Mouse (Mus musculus): ENCODE measurements around the gene Fam168a. TPM values are rescaled to one million over a fixed set of nuclear protein-coding genes. Genes with fewer than 3 reads are reported as not detected.

Gene Fam168a
- polyA plus RNA-seq, 1 experiment, result 127 TPM

DNA sequence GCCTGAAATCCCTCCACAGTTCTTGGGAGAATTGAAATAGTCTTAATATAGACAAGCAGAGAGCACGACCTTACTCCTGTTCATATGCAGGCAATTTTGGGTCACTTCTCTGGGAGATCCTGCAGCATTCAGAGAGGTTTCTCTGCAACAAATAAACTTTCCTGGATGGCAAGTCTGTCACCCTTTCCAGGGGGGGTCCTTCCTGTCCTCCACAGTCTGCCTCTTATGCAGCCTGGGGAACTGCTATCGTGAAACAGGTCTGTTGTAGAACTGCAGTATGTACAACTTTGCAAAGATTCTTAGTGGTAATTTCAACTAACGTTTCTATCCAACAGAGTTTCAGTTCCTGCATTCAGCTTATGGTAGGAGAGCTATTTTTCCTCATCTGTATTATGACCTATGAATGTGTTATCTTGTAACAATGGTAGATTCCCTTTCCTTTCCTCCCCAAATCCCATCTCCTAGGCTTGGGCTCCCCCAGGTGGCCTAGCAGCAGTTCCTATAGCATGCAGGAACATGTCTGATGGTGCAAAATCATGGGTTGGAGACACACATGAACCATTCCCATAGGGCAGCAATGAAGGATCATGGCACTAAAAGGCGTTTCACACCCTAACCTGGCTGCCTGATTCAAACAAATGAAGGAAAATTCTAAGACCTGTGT is 112.1 kb downstream of the Fam168a start:
- peak; percentile 39 to 44 for DNase-seq
- H3K4me3 ChIP-seq (replicated peaks; ENCODE audit: insufficient read depth, low read depth, low read length), result no peak overlapping the region
- H3K4me1 ChIP-seq (ENCODE audit: control insufficient read depth, insufficient read depth, low read length), result no peaks in the 10 kb centered on the region
- no peak overlapping the region for H3K27ac ChIP-seq (ENCODE audit: insufficient read depth, low read length)
- TF ChIP-seq POLR2A (IDR thresholded peaks at IDR 0.05; ENCODE audit: borderline replicate concordance, insufficient read depth, low read length) (no peak), CTCF (IDR thresholded peaks at IDR 0.05; ENCODE audit: borderline replicate concordance, insufficient read depth, low read depth, low read length) (peak; percentile 67; the same call in 1 of the 2 replicates)
- WGBS, result 91% methylated on average over 4 of the region's 4 CpGs
- no peaks in the 10 kb centered on the region for H3K27me3 ChIP-seq (ENCODE audit: control insufficient read depth, insufficient read depth, low read length)

DNA sequence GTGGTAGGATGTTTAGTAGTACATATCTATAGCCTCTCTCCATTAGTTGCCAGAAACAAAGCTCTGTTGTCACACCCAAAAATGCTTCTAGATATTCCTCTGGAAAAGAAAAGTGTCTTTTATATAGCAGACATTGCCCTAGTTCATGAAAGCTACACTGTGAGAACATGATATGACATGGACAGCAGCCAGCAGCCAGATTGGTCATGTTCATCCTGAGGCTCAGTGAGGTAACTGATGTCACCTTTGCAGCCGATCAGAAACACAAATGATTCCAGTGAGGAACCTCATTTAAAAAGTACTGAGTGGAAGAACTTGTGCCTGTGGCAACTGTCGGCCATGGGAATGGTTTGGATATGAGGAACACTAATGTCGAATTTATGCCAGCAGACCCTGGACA is 118.2 kb downstream of the Fam168a start:
- H3K4me3 ChIP-seq (replicated peaks; ENCODE audit: insufficient read depth, low read depth, low read length), result no peak overlapping the region
- TF ChIP-seq CTCF (IDR thresholded peaks at IDR 0.05; ENCODE audit: borderline replicate concordance, insufficient read depth, low read depth, low read length) (no peak), POLR2A (IDR thresholded peaks at IDR 0.05; ENCODE audit: borderline replicate concordance, insufficient read depth, low read length) (no peak)
- DNase-seq, result peak in 1 of 2 experiments; percentile 54
- H3K4me1 ChIP-seq (ENCODE audit: control insufficient read depth, insufficient read depth, low read length), result peaks cover 3% of the 10 kb centered on the region; the same call in 1 of the 2 replicates
- H3K27me3 ChIP-seq (ENCODE audit: control insufficient read depth, insufficient read depth, low read length), result no peaks in the 10 kb centered on the region
- 65% methylated on average over 3 of the region's 3 CpGs for WGBS
- H3K27ac ChIP-seq (ENCODE audit: insufficient read depth, low read length), result no peak overlapping the region

DNA sequence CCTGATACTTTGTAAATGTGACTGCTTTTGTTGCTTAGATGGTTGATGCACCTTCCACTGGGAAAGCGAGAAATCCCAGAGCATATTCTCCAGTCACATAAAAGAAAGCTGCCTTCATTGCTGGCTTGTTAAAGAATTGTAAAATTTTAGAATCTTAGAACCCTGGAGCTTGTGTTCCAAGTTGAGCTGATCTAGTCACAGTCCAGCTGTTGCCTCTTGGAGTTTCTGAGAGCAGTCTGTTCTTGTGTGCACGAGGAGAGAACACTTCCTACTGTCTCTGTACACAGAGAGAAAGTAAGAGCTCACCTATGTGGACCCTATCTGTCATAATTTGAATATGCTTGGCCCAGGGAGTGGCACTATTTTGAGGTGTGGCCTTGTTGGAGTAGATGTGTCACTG is 122.1 kb downstream of the Fam168a start:
- no peak for TF ChIP-seq POLR2A (IDR thresholded peaks at IDR 0.05; ENCODE audit: borderline replicate concordance, insufficient read depth, low read length)
- TF ChIP-seq CTCF (IDR thresholded peaks at IDR 0.05; ENCODE audit: borderline replicate concordance, insufficient read depth, low read depth, low read length), result no peak
- H3K27ac ChIP-seq (ENCODE audit: insufficient read depth, low read length), result no peak overlapping the region
- WGBS, result 86% methylated on average over 2 of the region's 2 CpGs
- no peak for DNase-seq
- no peaks in the 10 kb centered on the region for H3K27me3 ChIP-seq (ENCODE audit: control insufficient read depth, insufficient read depth, low read length)
- peaks cover 3% of the 10 kb centered on the region; the same call in 1 of the 2 replicates for H3K4me1 ChIP-seq (ENCODE audit: control insufficient read depth, insufficient read depth, low read length)
- H3K4me3 ChIP-seq (replicated peaks; ENCODE audit: insufficient read depth, low read depth, low read length), result no peak overlapping the region

- Histone ChIP-seq H3K4me3 (replicated peaks; ENCODE audit: insufficient read depth, low read depth, low read length) (no peak overlapping the region), H3K27me3 (ENCODE audit: control insufficient read depth, insufficient read depth, low read length) (no peaks in the 10 kb centered on the region), H3K27ac (ENCODE audit: insufficient read depth, low read length) (no peak overlapping the region), H3K4me1 (ENCODE audit: control insufficient read depth, insufficient read depth, low read length) (peaks cover 8% of the 10 kb centered on the region; the same call in 1 of the 2 replicates)
- no peak for TF ChIP-seq POLR2A (IDR thresholded peaks at IDR 0.05; ENCODE audit: borderline replicate concordance, insufficient read depth, low read length)
- no peak for TF ChIP-seq CTCF (IDR thresholded peaks at IDR 0.05; ENCODE audit: borderline replicate concordance, insufficient read depth, low read depth, low read length)
- no peak for DNase-seq
- WGBS, result 83% methylated on average over 1 of the region's 1 CpGs
Observed at GRCm38 (mm10) chr7:100833859-100834258, 127.4 kb downstream of the Fam168a start.

DNA sequence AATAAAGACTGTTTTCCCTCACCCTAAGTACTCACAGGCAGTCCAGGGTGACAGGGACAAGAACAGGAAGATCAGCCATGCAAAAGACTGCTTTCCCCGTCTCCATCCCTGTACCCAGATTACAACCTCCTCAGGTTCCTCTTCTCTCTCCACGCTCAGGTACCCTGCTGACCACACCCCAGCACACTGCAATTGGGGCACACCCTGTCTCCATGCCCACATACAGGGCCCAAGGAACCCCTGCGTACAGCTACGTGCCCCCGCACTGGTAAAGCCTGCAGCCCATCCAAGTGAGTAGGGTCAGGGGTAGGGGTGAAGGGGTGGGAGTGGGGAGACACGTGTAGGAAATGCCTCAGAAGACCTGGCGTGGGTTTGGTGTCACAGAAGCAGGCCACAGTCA is 128.7 kb downstream of the Fam168a start:
- Histone ChIP-seq H3K27ac (ENCODE audit: insufficient read depth, low read length) (no peak overlapping the region), H3K4me1 (ENCODE audit: control insufficient read depth, insufficient read depth, low read length) (peaks cover 14% of the 10 kb centered on the region; the same call in 1 of the 2 replicates), H3K27me3 (ENCODE audit: control insufficient read depth, insufficient read depth, low read length) (no peaks in the 10 kb centered on the region), H3K4me3 (replicated peaks; ENCODE audit: insufficient read depth, low read depth, low read length) (no peak overlapping the region)
- TF ChIP-seq CTCF (IDR thresholded peaks at IDR 0.05; ENCODE audit: borderline replicate concordance, insufficient read depth, low read depth, low read length) (no peak), POLR2A (IDR thresholded peaks at IDR 0.05; ENCODE audit: borderline replicate concordance, insufficient read depth, low read length) (no peak)
- WGBS, result 94% methylated on average over 7 of the region's 7 CpGs
- no peak for DNase-seq

DNA sequence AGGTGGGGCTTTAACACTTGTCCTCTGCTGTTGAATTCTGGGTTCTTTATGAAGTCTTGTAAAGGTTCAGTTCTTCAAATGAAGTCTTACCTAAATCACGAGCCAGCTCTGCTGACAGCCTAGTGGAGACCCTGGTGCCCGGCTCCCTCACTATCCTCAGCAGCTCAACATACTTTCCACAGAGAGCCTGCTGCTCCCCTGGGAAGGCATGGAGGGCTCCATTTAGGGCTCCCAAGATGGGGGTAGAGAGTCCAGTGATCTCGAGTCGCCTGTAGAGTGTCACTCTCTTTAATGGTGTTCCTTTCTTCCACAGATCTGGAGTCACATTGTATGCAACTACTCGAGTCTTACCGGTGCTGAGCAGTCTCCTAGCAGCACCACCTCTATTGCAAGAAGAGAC is 129.3 kb downstream of the Fam168a start:
- no peak overlapping the region for H3K27ac ChIP-seq (ENCODE audit: insufficient read depth, low read length)
- no peak overlapping the region for H3K4me3 ChIP-seq (replicated peaks; ENCODE audit: insufficient read depth, low read depth, low read length)
- TF ChIP-seq CTCF (IDR thresholded peaks at IDR 0.05; ENCODE audit: borderline replicate concordance, insufficient read depth, low read depth, low read length) (no peak), POLR2A (IDR thresholded peaks at IDR 0.05; ENCODE audit: borderline replicate concordance, insufficient read depth, low read length) (no peak)
- 85% methylated on average over 6 of the region's 6 CpGs for WGBS
- peaks cover 17% of the 10 kb centered on the region; the same call in 1 of the 2 replicates for H3K4me1 ChIP-seq (ENCODE audit: control insufficient read depth, insufficient read depth, low read length)
- H3K27me3 ChIP-seq (ENCODE audit: control insufficient read depth, insufficient read depth, low read length), result no peaks in the 10 kb centered on the region
- DNase-seq, result no peak

DNA sequence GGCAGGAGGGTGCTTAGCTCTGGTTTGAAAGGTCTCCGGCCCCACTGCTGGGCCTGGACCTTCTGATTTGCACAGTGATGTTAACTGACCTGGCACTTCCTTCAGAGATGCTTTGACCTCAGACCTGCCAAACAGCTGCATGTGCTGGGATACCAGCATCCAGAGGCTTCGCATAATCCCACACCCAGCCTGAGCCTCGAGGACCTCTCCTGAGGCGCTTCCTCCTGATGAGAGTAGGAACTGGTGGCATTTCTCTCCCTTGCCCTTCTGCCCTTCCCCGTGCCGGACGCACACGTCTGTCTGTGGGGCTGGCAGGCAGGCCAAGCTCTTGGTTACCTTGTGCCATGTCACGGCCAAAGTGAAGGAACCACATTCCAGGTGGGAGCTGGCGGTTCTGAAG is 130.2 kb downstream of the Fam168a start:
- Histone ChIP-seq H3K27ac (ENCODE audit: insufficient read depth, low read length) (no peak overlapping the region), H3K4me1 (ENCODE audit: control insufficient read depth, insufficient read depth, low read length) (peaks cover 17% of the 10 kb centered on the region; the same call in 1 of the 2 replicates), H3K4me3 (replicated peaks; ENCODE audit: insufficient read depth, low read depth, low read length) (no peak overlapping the region), H3K27me3 (ENCODE audit: control insufficient read depth, insufficient read depth, low read length) (no peaks in the 10 kb centered on the region)
- WGBS, result 89% methylated on average over 10 of the region's 10 CpGs
- DNase-seq, result no peak
- TF ChIP-seq POLR2A (IDR thresholded peaks at IDR 0.05; ENCODE audit: borderline replicate concordance, insufficient read depth, low read length) (no peak), CTCF (IDR thresholded peaks at IDR 0.05; ENCODE audit: borderline replicate concordance, insufficient read depth, low read depth, low read length) (no peak)

DNA sequence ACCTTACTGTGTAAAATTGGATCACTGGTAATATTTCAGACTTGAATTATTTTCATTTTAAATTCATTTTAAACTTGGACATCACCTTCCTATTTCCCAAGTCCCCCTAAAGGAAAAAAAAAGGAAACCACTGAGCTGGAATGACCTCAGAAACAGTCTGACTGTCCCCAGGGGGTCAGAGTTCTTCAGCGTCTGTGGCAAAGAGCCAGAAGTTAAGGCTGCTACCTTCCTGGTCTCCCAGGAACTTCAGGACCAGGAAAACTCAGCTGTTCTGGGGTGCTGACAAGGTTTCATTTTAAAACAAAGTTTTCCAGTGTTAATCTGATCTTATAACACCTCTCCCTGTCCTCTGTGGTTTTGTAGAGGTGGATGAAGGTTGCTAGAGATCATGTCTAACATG is 131.3 kb downstream of the Fam168a start:
- Histone ChIP-seq H3K27ac (ENCODE audit: insufficient read depth, low read length) (no peak overlapping the region), H3K4me3 (replicated peaks; ENCODE audit: insufficient read depth, low read depth, low read length) (no peak overlapping the region), H3K27me3 (ENCODE audit: control insufficient read depth, insufficient read depth, low read length) (no peaks in the 10 kb centered on the region), H3K4me1 (ENCODE audit: control insufficient read depth, insufficient read depth, low read length) (peaks cover 17% of the 10 kb centered on the region; the same call in 1 of the 2 replicates)
- DNase-seq, result no peak
- TF ChIP-seq POLR2A (IDR thresholded peaks at IDR 0.05; ENCODE audit: borderline replicate concordance, insufficient read depth, low read length), result no peak
- no peak for TF ChIP-seq CTCF (IDR thresholded peaks at IDR 0.05; ENCODE audit: borderline replicate concordance, insufficient read depth, low read depth, low read length)
- 6% methylated on average over 1 of the region's 1 CpGs for WGBS

Measured in cerebellum, adult 2 months (tissue).